Mouse (Mus musculus): ENCODE measurements around the gene Zfp65.
A peak's percentile ranks its signal among the peaks of the same experiment; 100 is the strongest.
"Not testable (repeated sequence)": the region's sequence is repeated elsewhere in the genome, so short reads cannot be mapped to it uniquely, and the experiment has no call there.

Zfp65 gene

GRCm38 (mm10) chr13:67728641-67729318 lies at the start of gene Zfp65:
Zfp65 (minus strand) TSS chr13:67729173.
- DNase-seq (ENCODE audit: low spot score): peak; percentile 36

GRCm38 (mm10) chr13:67763031-67763768 lies 34.2 kb upstream of the Zfp65 start:
- no peak for DNase-seq (ENCODE audit: low spot score)

- no peak for DNase-seq (ENCODE audit: low spot score)
These were observed 31.0 kb upstream of the Zfp65 start for GRCm38 (mm10) chr13:67759966-67760365.

GRCm38 (mm10) chr13:67755761-67756160 lies 26.8 kb upstream of the Zfp65 start:
- no peak for DNase-seq (ENCODE audit: low spot score)

GRCm38 (mm10) chr13:67754333-67755306 lies 25.6 kb upstream of the Zfp65 start, which contains the start of gene Zfp85:
Zfp85 (minus strand) TSS chr13:67755228.
- peak; percentile 49 for DNase-seq (ENCODE audit: low spot score)

GRCm38 (mm10) chr13:67743896-67744295 lies 14.9 kb upstream of the Zfp65 start:
- no peak for DNase-seq (ENCODE audit: low spot score)

- DNase-seq (ENCODE audit: low spot score): no peak
These were observed 14.0 kb upstream of the Zfp65 start for GRCm38 (mm10) chr13:67742941-67743340.

GRCm38 (mm10) chr13:67734391-67734790 lies 5.4 kb upstream of the Zfp65 start:
- DNase-seq (ENCODE audit: low spot score): not testable (repeated sequence)

- not testable (repeated sequence) for DNase-seq (ENCODE audit: low spot score)
These were observed 468 bp upstream of the Zfp65 start for GRCm38 (mm10) chr13:67729441-67729840.

GRCm38 (mm10) chr13:67728106-67728505 lies 867 bp downstream of the Zfp65 start:
- no peak for DNase-seq (ENCODE audit: low spot score)

GRCm38 (mm10) chr13:67725331-67725730 lies 3.6 kb downstream of the Zfp65 start:
- DNase-seq (ENCODE audit: low spot score): not testable (repeated sequence)

GRCm38 (mm10) chr13:67723848-67724479 lies 5.0 kb downstream of the Zfp65 start:
- peak; percentile 83 for DNase-seq (ENCODE audit: low spot score)

- DNase-seq (ENCODE audit: low spot score): no peak
These were observed 42.0 kb downstream of the Zfp65 start, which contains the start of gene Zfp738 for GRCm38 (mm10) chr13:67686971-67687370. Zfp738 (minus strand) TSS chr13:67687071.

GRCm38 (mm10) chr13:67683841-67684240 lies 45.1 kb downstream of the Zfp65 start:
- DNase-seq (ENCODE audit: low spot score): not testable (repeated sequence)

GRCm38 (mm10) chr13:67682959-67683735 lies 45.8 kb downstream of the Zfp65 start:
- DNase-seq (ENCODE audit: low spot score): peak; percentile 81

- DNase-seq (ENCODE audit: low spot score): no peak
These were observed 54.1 kb downstream of the Zfp65 start for GRCm38 (mm10) chr13:67674902-67675301.

Data from ovary, adult 18-20 months (tissue).